Mouse (Mus musculus) E14TG2a.4 (cell line): ENCODE data around the gene Cebpe.

Source experiments
- CTCF ChIP-seq: conservative IDR thresholded peaks from 2 replicates; pipeline ENCODE4 v1.5.1; 2014; ENCODE audit warnings: low read length
- NANOG ChIP-seq: IDR thresholded peaks from 2 replicates; pipeline ENCODE4 v1.6.1; 2014; ENCODE audit warnings: borderline replicate concordance, low read length, mixed read lengths
- POU5F1 ChIP-seq: IDR thresholded peaks from 2 replicates; pipeline ENCODE4 v1.6.1; 2014; ENCODE audit warnings: low read length, borderline replicate concordance

DNA sequence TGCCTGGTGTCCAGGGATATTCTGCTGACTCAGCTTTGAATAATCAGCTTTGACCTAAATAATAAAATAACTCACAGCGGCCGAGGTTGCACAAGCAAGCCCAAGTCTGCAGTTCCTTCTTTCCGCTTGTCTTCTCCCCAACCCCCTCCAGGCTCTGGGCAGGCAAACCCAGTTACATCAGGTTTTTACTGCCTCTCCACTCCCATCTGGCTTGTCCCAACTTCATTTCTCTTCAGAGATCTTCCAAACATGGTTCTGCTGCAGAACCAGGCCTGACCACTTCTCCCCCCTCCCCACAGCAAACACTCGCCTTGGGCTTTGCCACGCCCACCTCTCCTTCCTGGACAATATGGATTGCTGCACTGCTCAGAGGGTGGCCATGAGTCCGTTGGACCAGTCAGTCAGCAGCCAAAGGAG is 42.6 kb upstream of the Cebpe start:
- TF ChIP-seq CTCF (no peak), POU5F1 (no peak), NANOG (no peak)
